Mouse (Mus musculus): ENCODE data around the gene Rbm15. TPM values are rescaled to one million over a fixed set of nuclear protein-coding genes. Genes with fewer than 3 reads are reported as not detected.

Rbm15 gene
- polyA plus RNA-seq, 1 experiment from 2014 or later, result 21.0 TPM

DNA sequence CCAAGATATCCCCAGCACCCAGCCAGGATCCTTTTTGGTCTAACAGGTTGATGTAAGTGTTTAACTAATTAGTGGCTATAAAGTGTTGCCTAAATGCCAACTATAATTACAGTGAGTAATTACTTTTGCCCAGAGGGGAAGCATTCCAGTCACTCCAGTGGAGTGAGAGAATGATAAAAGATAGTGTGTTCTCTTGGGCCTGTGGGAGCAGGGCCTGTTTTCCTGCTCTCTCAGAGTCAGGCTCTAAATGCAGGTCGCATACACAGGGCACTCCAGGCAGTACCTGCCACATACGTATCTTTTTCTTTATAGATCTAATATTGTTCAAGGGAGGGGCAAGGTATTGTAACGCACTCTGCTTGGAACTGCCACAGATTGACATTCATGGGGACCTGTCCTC lies 18.2 kb upstream of the Rbm15 start:
- H3K4me3 ChIP-seq, result no peak overlapping the region
- no peaks in the 10 kb centered on the region for H3K36me3 ChIP-seq (replicated peaks)
- H3K27ac ChIP-seq (replicated peaks), result no peak overlapping the region
- peaks cover under 1% of the 10 kb centered on the region; the same call in 1 of the 2 replicates for H3K4me1 ChIP-seq
- DNase-seq (ENCODE audit: low spot score), result no peak
- WGBS, result 55% methylated on average over 3 of the region's 3 CpGs
- H3K9me3 ChIP-seq, result no peaks in the 10 kb centered on the region
- peaks cover 4% of the 10 kb centered on the region; the same call in 1 of the 2 replicates for H3K27me3 ChIP-seq (replicated peaks; ENCODE audit: low read depth, poor library complexity, severe bottlenecking)

DNA sequence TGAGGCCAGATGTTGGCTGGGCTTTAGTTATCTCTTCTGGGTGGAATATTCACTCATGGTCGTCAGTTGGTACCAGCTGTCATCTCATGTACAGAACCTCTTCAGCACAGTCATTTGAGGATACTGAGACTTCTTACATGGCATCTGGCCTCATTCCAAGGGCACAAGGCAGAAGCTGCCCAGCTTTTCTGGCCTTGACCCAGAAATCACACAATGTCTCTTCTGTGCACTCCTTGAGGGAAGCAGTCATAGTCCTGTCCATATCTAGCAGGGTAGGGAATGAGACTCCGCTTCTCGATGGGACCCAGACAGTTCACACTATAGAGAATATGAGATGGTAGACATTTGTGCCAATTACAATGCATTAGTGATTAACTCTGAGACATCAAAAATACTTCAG lies 15.5 kb upstream of the Rbm15 start:
- H3K9me3 ChIP-seq, result no peaks in the 10 kb centered on the region
- 87% methylated on average over 3 of the region's 3 CpGs for WGBS
- no peak for DNase-seq (ENCODE audit: low spot score)
- H3K4me3 ChIP-seq, result no peak overlapping the region
- no peak overlapping the region for H3K27ac ChIP-seq (replicated peaks)
- no peaks in the 10 kb centered on the region for H3K27me3 ChIP-seq (replicated peaks; ENCODE audit: low read depth, poor library complexity, severe bottlenecking)
- no peaks in the 10 kb centered on the region for H3K4me1 ChIP-seq
- no peaks in the 10 kb centered on the region for H3K36me3 ChIP-seq (replicated peaks)

DNA sequence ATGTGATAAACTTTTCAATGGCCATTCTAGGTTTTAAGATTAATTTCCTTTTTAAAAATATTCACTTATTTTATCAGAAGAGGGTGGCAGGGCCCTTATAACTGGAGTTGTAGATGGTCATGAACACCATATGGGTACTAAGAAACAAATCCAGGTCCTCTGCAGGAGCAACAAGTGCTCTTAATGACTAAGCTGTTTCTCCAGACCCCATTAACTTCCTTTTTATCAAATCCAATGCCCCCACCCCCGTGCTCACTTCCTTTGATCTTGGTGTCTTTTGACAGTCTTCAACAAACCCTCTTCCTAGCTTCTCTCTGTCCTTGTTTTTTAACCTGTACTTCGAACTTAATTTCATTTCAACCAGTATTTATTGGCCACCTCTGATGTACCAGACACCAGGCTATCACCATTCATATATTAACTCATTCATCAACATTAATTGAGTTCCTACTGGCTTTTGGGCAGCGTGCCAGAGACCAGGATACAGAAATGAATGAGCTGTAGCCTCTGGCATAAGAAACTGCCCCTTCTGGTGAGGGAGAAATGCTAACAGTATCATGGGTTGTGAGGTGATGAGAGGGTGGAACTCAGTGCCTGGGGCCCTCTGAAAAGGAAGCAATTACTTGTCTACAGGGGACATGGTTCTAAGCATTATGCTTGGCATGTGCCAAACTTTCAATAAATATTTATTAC lies 11.7 kb upstream of the Rbm15 start:
- Histone ChIP-seq H3K36me3 (replicated peaks) (no peaks in the 10 kb centered on the region), H3K9me3 (no peaks in the 10 kb centered on the region), H3K4me3 (no peak overlapping the region), H3K27me3 (replicated peaks; ENCODE audit: low read depth, poor library complexity, severe bottlenecking) (no peaks in the 10 kb centered on the region), H3K27ac (replicated peaks) (no peak overlapping the region), H3K4me1 (no peaks in the 10 kb centered on the region)
- WGBS, result 60% methylated on average over 3 of the region's 3 CpGs
- DNase-seq (ENCODE audit: low spot score), result no peak

- no peak for DNase-seq (ENCODE audit: low spot score)
- no peaks in the 10 kb centered on the region for H3K4me1 ChIP-seq
- no peaks in the 10 kb centered on the region for H3K27me3 ChIP-seq (replicated peaks; ENCODE audit: low read depth, poor library complexity, severe bottlenecking)
- WGBS, result 65% methylated on average over 3 of the region's 3 CpGs
- no peaks in the 10 kb centered on the region for H3K36me3 ChIP-seq (replicated peaks)
- no peaks in the 10 kb centered on the region for H3K9me3 ChIP-seq
- no peak overlapping the region for H3K4me3 ChIP-seq
- no peak overlapping the region for H3K27ac ChIP-seq (replicated peaks)
Measured at GRCm38 (mm10) chr3:107343971-107344370, 10.5 kb upstream of the Rbm15 start.

- Histone ChIP-seq H3K4me3 (peak overlapping the region; percentile 78), H3K36me3 (replicated peaks) (peaks cover 27% of the 10 kb centered on the region), H3K9me3 (no peaks in the 10 kb centered on the region), H3K27me3 (replicated peaks; ENCODE audit: low read depth, poor library complexity, severe bottlenecking) (no peaks in the 10 kb centered on the region), H3K4me1 (peaks cover 36% of the 10 kb centered on the region), H3K27ac (replicated peaks) (peak overlapping the region; percentile 96)
- WGBS, result 13% methylated on average over 12 of the region's 12 CpGs
- no peak for DNase-seq (ENCODE audit: low spot score)
Measured at GRCm38 (mm10) chr3:107334202-107334934, 895 bp upstream of the Rbm15 start.

DNA sequence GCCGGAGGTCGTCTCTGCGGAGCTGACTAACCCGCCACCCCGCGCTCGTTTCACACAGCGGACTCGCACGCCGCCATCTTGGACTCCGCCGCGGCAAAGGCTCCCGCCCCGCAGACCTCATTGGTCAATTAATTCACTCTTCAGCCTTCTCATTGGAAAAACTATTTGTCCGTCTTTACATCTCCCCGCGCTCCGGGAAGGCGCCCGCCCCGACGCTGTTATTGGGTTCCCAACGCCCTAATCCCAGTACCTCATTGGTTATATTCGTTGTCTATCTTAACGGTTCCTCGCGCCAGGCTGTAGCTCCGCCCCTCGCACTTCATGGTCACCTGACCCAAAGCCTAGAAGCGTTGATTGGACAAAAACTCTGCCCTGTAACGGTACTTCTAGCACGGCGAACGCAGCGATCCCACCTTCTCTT lies 503 bp downstream of the Rbm15 start:
- Histone ChIP-seq H3K4me1 (peaks cover 42% of the 10 kb centered on the region), H3K27me3 (replicated peaks; ENCODE audit: low read depth, poor library complexity, severe bottlenecking) (no peaks in the 10 kb centered on the region), H3K4me3 (peak overlapping the region; percentile 78), H3K36me3 (replicated peaks) (peaks cover 41% of the 10 kb centered on the region), H3K27ac (replicated peaks) (peak overlapping the region; percentile 96), H3K9me3 (no peaks in the 10 kb centered on the region)
- peak; percentile 97 for DNase-seq (ENCODE audit: low spot score)
- WGBS, result under 1% methylated on average over 37 of the region's 37 CpGs

- Histone ChIP-seq H3K4me3 (peak overlapping the region; percentile 78), H3K27ac (replicated peaks) (peak overlapping the region; percentile 96), H3K4me1 (peaks cover 42% of the 10 kb centered on the region), H3K27me3 (replicated peaks; ENCODE audit: low read depth, poor library complexity, severe bottlenecking) (no peaks in the 10 kb centered on the region), H3K36me3 (replicated peaks) (peaks cover 46% of the 10 kb centered on the region), H3K9me3 (no peaks in the 10 kb centered on the region)
- peak; percentile 72 for DNase-seq (ENCODE audit: low spot score)
- under 1% methylated on average over 75 of the region's 75 CpGs for WGBS
Measured at GRCm38 (mm10) chr3:107332127-107332959, 1.1 kb downstream of the Rbm15 start.

GRCm38 (mm10) chr3:107331746-107332126 lies 1.7 kb downstream of the Rbm15 start:
- Histone ChIP-seq H3K4me3 (peak overlapping the region; percentile 78), H3K27ac (replicated peaks) (peak overlapping the region; percentile 96), H3K9me3 (no peaks in the 10 kb centered on the region), H3K4me1 (peaks cover 42% of the 10 kb centered on the region), H3K27me3 (replicated peaks; ENCODE audit: low read depth, poor library complexity, severe bottlenecking) (no peaks in the 10 kb centered on the region), H3K36me3 (replicated peaks) (peaks cover 52% of the 10 kb centered on the region)
- DNase-seq (ENCODE audit: low spot score), result no peak
- 30% methylated on average over 17 of the region's 17 CpGs for WGBS

DNA sequence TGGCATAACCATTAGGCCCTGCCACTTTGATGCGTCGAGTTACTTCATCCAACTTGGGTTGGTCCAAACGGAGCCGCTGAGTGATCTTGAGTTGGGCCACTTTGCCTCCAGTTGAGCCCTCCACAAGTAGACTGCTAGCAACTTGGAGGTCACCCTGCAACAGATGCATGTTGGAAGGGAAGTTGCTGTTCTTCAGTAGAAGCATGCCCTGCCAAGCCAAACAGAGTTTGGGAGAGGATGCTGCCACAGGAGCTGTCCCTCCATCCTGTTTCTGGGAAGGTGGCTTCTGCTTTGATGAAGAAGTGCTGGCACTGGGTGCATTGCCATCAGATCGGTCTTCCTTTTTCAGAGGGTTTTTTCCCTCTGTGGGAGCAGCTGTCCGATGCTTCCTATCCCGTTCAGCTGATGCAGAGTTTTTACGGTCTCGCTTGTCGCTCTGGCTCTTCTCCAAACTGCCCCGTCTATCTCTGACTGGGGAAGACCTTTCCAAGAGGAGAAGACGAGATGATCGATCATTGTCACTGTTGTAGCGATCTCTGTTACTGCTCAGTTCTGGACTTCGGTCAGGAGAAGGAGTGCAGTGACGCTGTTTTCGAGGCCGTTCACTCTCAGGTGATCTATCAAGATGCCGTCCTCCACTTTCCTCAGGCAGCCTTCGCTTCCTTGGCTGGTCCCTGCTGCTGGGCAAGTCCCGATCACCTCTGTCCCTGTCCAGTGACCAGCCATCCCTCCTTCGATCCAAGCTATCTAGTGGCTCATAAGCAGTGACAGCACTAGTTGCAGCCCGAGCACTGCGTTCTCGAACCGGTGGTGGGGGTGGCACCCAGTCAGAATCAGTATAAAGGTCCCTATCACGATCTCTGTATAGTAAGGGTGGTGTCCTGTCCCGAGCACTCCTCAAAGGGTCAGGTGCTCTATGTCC lies 2.7 kb downstream of the Rbm15 start:
- Histone ChIP-seq H3K4me3 (peak overlapping the region; percentile 78), H3K27ac (replicated peaks) (no peak overlapping the region), H3K9me3 (no peaks in the 10 kb centered on the region), H3K27me3 (replicated peaks; ENCODE audit: low read depth, poor library complexity, severe bottlenecking) (no peaks in the 10 kb centered on the region), H3K36me3 (replicated peaks) (peaks cover 60% of the 10 kb centered on the region), H3K4me1 (peaks cover 45% of the 10 kb centered on the region)
- 88% methylated on average over 28 of the region's 28 CpGs for WGBS
- no peak for DNase-seq (ENCODE audit: low spot score)

DNA sequence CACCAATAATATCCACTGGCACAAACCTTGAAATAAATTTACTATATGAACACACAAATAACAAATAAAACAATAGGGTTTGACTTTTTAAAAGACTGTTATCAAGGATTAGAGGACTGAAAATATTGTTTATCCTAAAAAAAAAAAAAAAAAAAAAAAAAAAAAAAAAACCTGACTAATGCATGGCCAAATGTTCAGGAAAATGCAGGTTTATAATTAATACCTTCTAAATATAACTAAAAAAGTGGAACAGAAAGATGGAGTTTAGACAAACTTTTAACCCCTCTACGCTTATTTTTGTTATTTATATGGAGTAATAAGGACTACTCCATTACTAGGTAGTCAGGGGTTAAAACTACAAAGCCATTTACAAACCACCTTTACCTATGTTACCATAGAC lies 7.0 kb downstream of the Rbm15 start:
- 96% methylated on average over 1 of the region's 1 CpGs for WGBS
- H3K27ac ChIP-seq (replicated peaks), result no peak overlapping the region
- H3K9me3 ChIP-seq, result no peaks in the 10 kb centered on the region
- H3K36me3 ChIP-seq (replicated peaks), result peaks cover 95% of the 10 kb centered on the region
- H3K4me1 ChIP-seq, result peaks cover 51% of the 10 kb centered on the region
- no peak overlapping the region for H3K4me3 ChIP-seq
- DNase-seq (ENCODE audit: low spot score), result no peak
- no peaks in the 10 kb centered on the region for H3K27me3 ChIP-seq (replicated peaks; ENCODE audit: low read depth, poor library complexity, severe bottlenecking)

DNA sequence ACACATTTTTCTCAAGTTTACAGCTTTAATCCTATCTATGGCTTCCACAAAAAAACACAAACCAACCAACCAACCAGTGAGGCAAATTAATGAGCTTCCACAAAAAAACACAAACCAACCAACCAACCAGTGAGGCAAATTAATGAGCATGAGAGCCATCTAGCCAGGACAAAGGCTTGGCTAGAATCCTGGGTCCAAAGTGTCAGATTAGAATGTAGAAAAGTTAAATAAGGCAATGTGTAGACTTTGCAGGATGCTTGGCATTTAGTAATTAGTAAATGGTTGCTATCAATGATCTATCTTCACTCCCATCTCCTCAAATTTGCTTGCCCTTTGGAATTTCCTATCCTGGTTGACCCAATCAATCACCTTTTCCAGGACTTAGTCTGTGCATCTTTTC lies 11.7 kb downstream of the Rbm15 start:
- Histone ChIP-seq H3K9me3 (no peaks in the 10 kb centered on the region), H3K36me3 (replicated peaks) (peaks cover 87% of the 10 kb centered on the region), H3K4me1 (peaks cover 27% of the 10 kb centered on the region), H3K4me3 (no peak overlapping the region), H3K27me3 (replicated peaks; ENCODE audit: low read depth, poor library complexity, severe bottlenecking) (no peaks in the 10 kb centered on the region), H3K27ac (replicated peaks) (no peak overlapping the region)
- no peak for DNase-seq (ENCODE audit: low spot score)

GRCm38 (mm10) chr3:107321141-107321540 lies 12.3 kb downstream of the Rbm15 start:
- Histone ChIP-seq H3K4me1 (peaks cover 27% of the 10 kb centered on the region), H3K27ac (replicated peaks) (no peak overlapping the region), H3K9me3 (no peaks in the 10 kb centered on the region), H3K4me3 (no peak overlapping the region), H3K36me3 (replicated peaks) (peaks cover 88% of the 10 kb centered on the region), H3K27me3 (replicated peaks; ENCODE audit: low read depth, poor library complexity, severe bottlenecking) (no peaks in the 10 kb centered on the region)
- no peak for DNase-seq (ENCODE audit: low spot score)
- WGBS, result 96% methylated on average over 2 of the region's 2 CpGs
